Mouse (Mus musculus): Measurements from ENCODE around the gene Acvr1b.
A peak's percentile ranks its signal among the peaks of the same experiment; 100 is the strongest.

Gene Acvr1b

GRCm38 (mm10) chr15:101197497-101198179, 23.8 kb downstream of the Acvr1b start:
- DNase-seq (ENCODE audit: low read depth, low spot score), result no peak

- peak; percentile 57 for DNase-seq (ENCODE audit: low read depth, low spot score)
Measured at GRCm38 (mm10) chr15:101198218-101198617, 24.4 kb downstream of the Acvr1b start.

- DNase-seq (ENCODE audit: low read depth, low spot score), result no peak
Measured at GRCm38 (mm10) chr15:101198850-101199249, 25.0 kb downstream of the Acvr1b start.

- no peak for DNase-seq (ENCODE audit: low read depth, low spot score)
Measured at GRCm38 (mm10) chr15:101200777-101201295, 27.0 kb downstream of the Acvr1b start.

- DNase-seq (ENCODE audit: low read depth, low spot score), result no peak
Measured at GRCm38 (mm10) chr15:101201414-101201813, 27.5 kb downstream of the Acvr1b start.

- no peak for DNase-seq (ENCODE audit: low read depth, low spot score)
Measured at GRCm38 (mm10) chr15:101203673-101204072, 29.8 kb downstream of the Acvr1b start.

- no peak for DNase-seq (ENCODE audit: low read depth, low spot score)
Measured at GRCm38 (mm10) chr15:101204781-101205180, 30.9 kb downstream of the Acvr1b start.

GRCm38 (mm10) chr15:101210228-101210627, 36.4 kb downstream of the Acvr1b start:
- peak; percentile 34 for DNase-seq (ENCODE audit: low read depth, low spot score)

- DNase-seq (ENCODE audit: low read depth, low spot score), result no peak
Measured at GRCm38 (mm10) chr15:101210998-101211613, 37.2 kb downstream of the Acvr1b start.

GRCm38 (mm10) chr15:101212435-101212834, 38.6 kb downstream of the Acvr1b start:
- DNase-seq (ENCODE audit: low read depth, low spot score), result no peak

GRCm38 (mm10) chr15:101215136-101215535, 41.3 kb downstream of the Acvr1b start:
- DNase-seq (ENCODE audit: low read depth, low spot score), result no peak

- no peak for DNase-seq (ENCODE audit: low read depth, low spot score)
Measured at GRCm38 (mm10) chr15:101216036-101216435, 42.2 kb downstream of the Acvr1b start.

GRCm38 (mm10) chr15:101220905-101221297, 47.0 kb downstream of the Acvr1b start:
- no peak for DNase-seq (ENCODE audit: low read depth, low spot score)

GRCm38 (mm10) chr15:101221298-101222104, 47.6 kb downstream of the Acvr1b start:
- DNase-seq (ENCODE audit: low read depth, low spot score), result no peak

GRCm38 (mm10) chr15:101222897-101223482, 49.1 kb downstream of the Acvr1b start:
- DNase-seq (ENCODE audit: low read depth, low spot score), result no peak

GRCm38 (mm10) chr15:101223596-101223995, 49.7 kb downstream of the Acvr1b start:
- no peak for DNase-seq (ENCODE audit: low read depth, low spot score)

- peak; percentile 64 for DNase-seq (ENCODE audit: low read depth, low spot score)
Measured at GRCm38 (mm10) chr15:101224006-101224906, 50.4 kb downstream of the Acvr1b start, which contains the start of gene Grasp. Grasp (plus strand) TSS chr15:101224188.

GRCm38 (mm10) chr15:101224977-101225376, 51.1 kb downstream of the Acvr1b start:
- no peak for DNase-seq (ENCODE audit: low read depth, low spot score)

- no peak for DNase-seq (ENCODE audit: low read depth, low spot score)
Measured at GRCm38 (mm10) chr15:101227971-101228370, 54.1 kb downstream of the Acvr1b start.

- DNase-seq (ENCODE audit: low read depth, low spot score), result no peak
Measured at GRCm38 (mm10) chr15:101228866-101229590, 55.2 kb downstream of the Acvr1b start.

Data from retina, adult 2 months (tissue).